Mouse (Mus musculus) liver, embryonic 12.5 days (tissue): ENCODE results near the gene Ptprr. TPM values are rescaled to one million over a fixed set of nuclear protein-coding genes. Genes with fewer than 3 reads are reported as not detected.

Source experiments
- ATAC-seq: fragments of 200-750 bp; cut with Nextera tagmentation; 2 replicates; pipeline ENCODE4 v1.8.0; 2017; ENCODE audit warnings: moderate number of reproducible peaks, mild to moderate bottlenecking, moderate library complexity
- H3K27ac ChIP-seq: fragments of 300-500 bp; sonication (generic); 2 replicates; pipeline ENCODE4 v1.5.1; 2016; ENCODE audit warnings: mild to moderate bottlenecking
- H3K27me3 ChIP-seq: fragments of 300-500 bp; sonication (generic); replicated peaks from 2 replicates; pipeline ENCODE4 v1.6.1; 2016; ENCODE audit warnings: mild to moderate bottlenecking, moderate library complexity
- H3K36me3 ChIP-seq: fragments of 300-500 bp; sonication (generic); 2 replicates; pipeline ENCODE4 v1.6.1; 2016; ENCODE audit warnings: mild to moderate bottlenecking, moderate library complexity
- H3K4me1 ChIP-seq: fragments of 300-500 bp; sonication (generic); 2 replicates; pipeline ENCODE4 v1.6.1; 2016
- H3K4me2 ChIP-seq: fragments of 300-500 bp; sonication (generic); 2 replicates; pipeline ENCODE4 v1.6.1; 2016; ENCODE audit warnings: mild to moderate bottlenecking, moderate library complexity
- H3K4me3 ChIP-seq: fragments of 300-500 bp; sonication (generic); 2 replicates; pipeline ENCODE4 v1.5.1; 2016; ENCODE audit warnings: mild to moderate bottlenecking, moderate library complexity
- H3K9ac ChIP-seq: fragments of 300-500 bp; sonication (generic); 2 replicates; pipeline ENCODE4 v1.6.1; 2016; ENCODE audit warnings: mild to moderate bottlenecking, moderate library complexity
- H3K9me3 ChIP-seq: fragments of 300-500 bp; sonication (generic); replicated peaks from 2 replicates; pipeline ENCODE4 v1.6.1; 2016; ENCODE audit warnings: mild to moderate bottlenecking, moderate library complexity
- WGBS: fragments of 180-500 bp; shearing (Covaris S2); methylation state at CpG from one replicate; pipeline ENCODE4 v1.1.7; 2016; ENCODE audit not compliant: insufficient replicate concordance; 5-methylcytosine and 5-hydroxymethylcytosine counted together
- polyA plus RNA-seq: library from polyadenylated mRNA; unstranded; fragments of >200 nt; fragmentation: Nextera tagmentation; extraction: Ambion mirVana; gene quantifications from 2 replicates; pipeline ENCODE4 v1.2.1, GENCODE M21; 2016

The Ptprr gene
- polyA plus RNA-seq, 1 experiment from 2014 or later, result 0.04 TPM

- ATAC-seq, result no peak
- no peak overlapping the region for H3K9ac ChIP-seq
- 70% methylated on average over 5 of the region's 5 CpGs for WGBS
- H3K4me2 ChIP-seq, result no peak overlapping the region
- no peaks in the 10 kb centered on the region for H3K4me1 ChIP-seq
- H3K36me3 ChIP-seq, result no peaks in the 10 kb centered on the region
- no peaks in the 10 kb centered on the region for H3K9me3 ChIP-seq
- no peak overlapping the region for H3K27ac ChIP-seq
- H3K4me3 ChIP-seq, result no peak overlapping the region
- H3K27me3 ChIP-seq, result no peaks in the 10 kb centered on the region
Measured at GRCm38 (mm10) chr10:116078636-116079035, 60.6 kb downstream of the Ptprr start.

- H3K4me3 ChIP-seq, result no peak overlapping the region
- no peaks in the 10 kb centered on the region for H3K4me1 ChIP-seq
- no peaks in the 10 kb centered on the region for H3K27me3 ChIP-seq
- H3K27ac ChIP-seq, result no peak overlapping the region
- no peaks in the 10 kb centered on the region for H3K36me3 ChIP-seq
- no peak overlapping the region for H3K9ac ChIP-seq
- no peak for ATAC-seq
- WGBS, result 42% methylated on average over 7 of the region's 7 CpGs
- H3K4me2 ChIP-seq, result no peak overlapping the region
- no peaks in the 10 kb centered on the region for H3K9me3 ChIP-seq
Measured at GRCm38 (mm10) chr10:116079396-116079795, 61.4 kb downstream of the Ptprr start.

- no peaks in the 10 kb centered on the region for H3K9me3 ChIP-seq
- H3K4me1 ChIP-seq, result no peaks in the 10 kb centered on the region
- no peaks in the 10 kb centered on the region for H3K36me3 ChIP-seq
- ATAC-seq, result no peak
- no peak overlapping the region for H3K27ac ChIP-seq
- H3K9ac ChIP-seq, result no peak overlapping the region
- no peaks in the 10 kb centered on the region for H3K27me3 ChIP-seq
- no peak overlapping the region for H3K4me2 ChIP-seq
- H3K4me3 ChIP-seq, result no peak overlapping the region
- 77% methylated on average over 6 of the region's 6 CpGs for WGBS
Measured at GRCm38 (mm10) chr10:116080841-116081240, 62.8 kb downstream of the Ptprr start.

- no peak overlapping the region for H3K4me2 ChIP-seq
- H3K4me3 ChIP-seq, result no peak overlapping the region
- ATAC-seq, result no peak
- no peaks in the 10 kb centered on the region for H3K4me1 ChIP-seq
- 19% methylated on average over 3 of the region's 3 CpGs for WGBS
- no peak overlapping the region for H3K27ac ChIP-seq
- H3K9me3 ChIP-seq, result no peaks in the 10 kb centered on the region
- no peaks in the 10 kb centered on the region for H3K27me3 ChIP-seq
- H3K9ac ChIP-seq, result no peak overlapping the region
- H3K36me3 ChIP-seq, result no peaks in the 10 kb centered on the region
Measured at GRCm38 (mm10) chr10:116083965-116084364, 66.0 kb downstream of the Ptprr start.

- 82% methylated on average over 13 of the region's 13 CpGs for WGBS
Measured at GRCm38 (mm10) chr10:116096466-116096865, 78.5 kb downstream of the Ptprr start.

GRCm38 (mm10) chr10:116098470-116098869, 80.5 kb downstream of the Ptprr start:
- Histone ChIP-seq H3K4me2 (no peak overlapping the region), H3K27me3 (no peaks in the 10 kb centered on the region), H3K27ac (no peak overlapping the region), H3K9ac (no peak overlapping the region), H3K4me1 (no peaks in the 10 kb centered on the region), H3K36me3 (no peaks in the 10 kb centered on the region), H3K9me3 (no peaks in the 10 kb centered on the region), H3K4me3 (no peak overlapping the region)
- ATAC-seq, result no peak
- 63% methylated on average over 7 of the region's 7 CpGs for WGBS

More at GRCm38 (mm10) chr10:116096466-116096865, 78.5 kb downstream of the Ptprr start:
- Histone ChIP-seq H3K4me2 (no peak overlapping the region), H3K4me3 (no peak overlapping the region), H3K36me3 (no peaks in the 10 kb centered on the region), H3K9ac (no peak overlapping the region), H3K27me3 (no peaks in the 10 kb centered on the region), H3K27ac (no peak overlapping the region), H3K9me3 (no peaks in the 10 kb centered on the region), H3K4me1 (no peaks in the 10 kb centered on the region)
- no peak for ATAC-seq

GRCm38 (mm10) chr10:116108176-116108575, 90.2 kb downstream of the Ptprr start:
- no peak overlapping the region for H3K4me3 ChIP-seq
- H3K4me2 ChIP-seq, result no peak overlapping the region
- no peaks in the 10 kb centered on the region for H3K27me3 ChIP-seq
- H3K4me1 ChIP-seq, result no peaks in the 10 kb centered on the region
- WGBS, result 66% methylated on average over 4 of the region's 4 CpGs
- H3K9ac ChIP-seq, result no peak overlapping the region
- H3K36me3 ChIP-seq, result no peaks in the 10 kb centered on the region
- no peak overlapping the region for H3K27ac ChIP-seq
- ATAC-seq, result no peak
- H3K9me3 ChIP-seq, result no peaks in the 10 kb centered on the region

GRCm38 (mm10) chr10:116108730-116109129, 90.7 kb downstream of the Ptprr start:
- Histone ChIP-seq H3K36me3 (no peaks in the 10 kb centered on the region), H3K27ac (no peak overlapping the region), H3K27me3 (no peaks in the 10 kb centered on the region), H3K4me2 (no peak overlapping the region), H3K4me3 (no peak overlapping the region), H3K4me1 (no peaks in the 10 kb centered on the region), H3K9ac (no peak overlapping the region), H3K9me3 (peaks cover 2% of the 10 kb centered on the region; the same call in 1 of the 2 replicates)
- 62% methylated on average over 1 of the region's 1 CpGs for WGBS
- ATAC-seq, result no peak

- Histone ChIP-seq H3K27ac (no peak overlapping the region), H3K4me3 (no peak overlapping the region), H3K9me3 (peaks cover 5% of the 10 kb centered on the region; the same call in 1 of the 2 replicates), H3K36me3 (no peaks in the 10 kb centered on the region), H3K4me2 (no peak overlapping the region), H3K9ac (no peak overlapping the region), H3K27me3 (no peaks in the 10 kb centered on the region), H3K4me1 (no peaks in the 10 kb centered on the region)
- no peak for ATAC-seq
- 84% methylated on average over 11 of the region's 11 CpGs for WGBS
Measured at GRCm38 (mm10) chr10:116112868-116113267, 94.9 kb downstream of the Ptprr start.

- H3K9ac ChIP-seq, result no peak within 1 kb of the TSS
- no peaks in the 10 kb centered on the region for H3K27me3 ChIP-seq
- 86% methylated on average over 39 of the region's 39 CpGs for WGBS
Measured at GRCm38 (mm10) chr10:116113867-116114474, 96.0 kb downstream of the Ptprr start, which contains the start of gene 4933416C03Rik. Gene 4933416C03Rik (minus strand): TSS chr10:116113917.

GRCm38 (mm10) chr10:116115881-116116677, 98.1 kb downstream of the Ptprr start:
- Histone ChIP-seq H3K36me3 (no peaks in the 10 kb centered on the region), H3K4me3 (no peak overlapping the region), H3K27ac (no peak overlapping the region), H3K9ac (no peak overlapping the region), H3K4me1 (no peaks in the 10 kb centered on the region), H3K27me3 (no peaks in the 10 kb centered on the region), H3K4me2 (no peak overlapping the region), H3K9me3 (peaks cover 5% of the 10 kb centered on the region; the same call in 1 of the 2 replicates)
- 59% methylated on average over 4 of the region's 4 CpGs for WGBS
- ATAC-seq, result no peak

More at GRCm38 (mm10) chr10:116113867-116114474, 96.0 kb downstream of the Ptprr start, which contains the start of gene 4933416C03Rik:
- Histone ChIP-seq H3K36me3 (no peaks in the 10 kb centered on the region), H3K4me3 (no peak within 1 kb of the TSS), H3K9me3 (peaks cover 5% of the 10 kb centered on the region; the same call in 1 of the 2 replicates), H3K4me1 (no peaks in the 10 kb centered on the region), H3K4me2 (no peak within 1 kb of the TSS), H3K27ac (no peak within 1 kb of the TSS)
- no peak for ATAC-seq

- no peaks in the 10 kb centered on the region for H3K27me3 ChIP-seq
- no peak overlapping the region for H3K4me2 ChIP-seq
- no peak for ATAC-seq
- no peak overlapping the region for H3K9ac ChIP-seq
- peaks cover 5% of the 10 kb centered on the region; the same call in 1 of the 2 replicates for H3K9me3 ChIP-seq
- WGBS, result 42% methylated on average over 8 of the region's 8 CpGs
- H3K36me3 ChIP-seq, result no peaks in the 10 kb centered on the region
- H3K4me3 ChIP-seq, result no peak overlapping the region
- no peaks in the 10 kb centered on the region for H3K4me1 ChIP-seq
- no peak overlapping the region for H3K27ac ChIP-seq
Measured at GRCm38 (mm10) chr10:116117060-116117459, 99.0 kb downstream of the Ptprr start.
